Mouse (Mus musculus): Measurements from ENCODE around the gene Pgp. TPM values are rescaled to one million over a fixed set of nuclear protein-coding genes. Genes with fewer than 3 reads are reported as not detected.

The Pgp gene
- polyA plus RNA-seq, 1 experiment from 2014 or later, result 61.7 TPM

DNA sequence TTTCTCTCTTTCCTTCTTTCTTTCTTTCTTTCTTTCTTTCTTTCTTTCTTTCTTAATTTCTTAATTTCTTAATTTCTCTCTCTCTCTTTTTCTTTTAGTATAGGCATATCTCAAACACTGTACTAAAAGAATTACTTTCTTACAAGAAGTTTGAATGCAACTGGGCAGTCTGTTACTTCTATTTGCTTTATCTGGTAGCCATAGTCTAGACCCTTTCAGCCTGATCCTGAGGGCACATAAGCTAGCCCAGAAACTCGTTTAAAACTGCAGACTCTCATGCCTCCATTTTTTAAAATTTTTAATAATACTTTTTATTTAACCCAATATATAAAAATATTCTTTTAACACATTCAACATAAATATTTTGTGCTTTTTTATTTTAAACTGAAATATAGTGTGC, 9.2 kb downstream of the Pgp start:
- Histone ChIP-seq H3K4me3 (replicated peaks; ENCODE audit: low read depth, low read length) (peak overlapping the region; percentile 63; the same call in 1 of the 2 replicates), H3K36me3 (ENCODE audit: insufficient read depth, low read length) (peaks cover 26% of the 10 kb centered on the region), H3K9me3 (replicated peaks; ENCODE audit: low read length) (no peaks in the 10 kb centered on the region), H3K27me3 (ENCODE audit: insufficient read depth, low read length) (no peaks in the 10 kb centered on the region), H3K9ac (ENCODE audit: low read depth, low read length) (no peak overlapping the region), H3K4me1 (replicated peaks; ENCODE audit: insufficient read depth, low read length) (peaks cover 7% of the 10 kb centered on the region), H3K27ac (no peak overlapping the region), H3K4me2 (ENCODE audit: low read length) (peak overlapping the region; percentile 53; the same call in 1 of the 2 replicates)
- TF ChIP-seq CTCF (IDR thresholded peaks at IDR 0.05; ENCODE audit: low read depth), result no peak
- DNase-seq (ENCODE audit: low spot score), result no peak
- ATAC-seq (replicated peaks; ENCODE audit: low FRiP score, low read depth), result no peak
- 15% methylated on average over 1 of the region's 1 CpGs for WGBS

GRCm38 (mm10) chr17:24480201-24480826, 10.1 kb downstream of the Pgp start:
- peaks cover 19% of the 10 kb centered on the region for H3K36me3 ChIP-seq (ENCODE audit: insufficient read depth, low read length)
- no peaks in the 10 kb centered on the region for H3K9me3 ChIP-seq (replicated peaks; ENCODE audit: low read length)
- H3K27me3 ChIP-seq (ENCODE audit: insufficient read depth, low read length), result no peaks in the 10 kb centered on the region
- no peak overlapping the region for H3K27ac ChIP-seq
- H3K4me1 ChIP-seq (replicated peaks; ENCODE audit: insufficient read depth, low read length), result peaks cover 7% of the 10 kb centered on the region
- ATAC-seq (replicated peaks; ENCODE audit: low FRiP score, low read depth) (no peak), DNase-seq (ENCODE audit: low spot score) (peak; percentile 48)
- no peak overlapping the region for H3K4me2 ChIP-seq (ENCODE audit: low read length)
- peak; percentile 59 for TF ChIP-seq CTCF (IDR thresholded peaks at IDR 0.05; ENCODE audit: low read depth)
- H3K9ac ChIP-seq (ENCODE audit: low read depth, low read length), result no peak overlapping the region
- 44% methylated on average over 3 of the region's 3 CpGs for WGBS
- H3K4me3 ChIP-seq (replicated peaks; ENCODE audit: low read depth, low read length), result no peak overlapping the region

- DNase-seq (ENCODE audit: low spot score) (no peak), ATAC-seq (replicated peaks; ENCODE audit: low FRiP score, low read depth) (no peak)
- TF ChIP-seq CTCF (IDR thresholded peaks at IDR 0.05; ENCODE audit: low read depth), result no peak
- no peak overlapping the region for H3K4me3 ChIP-seq (replicated peaks; ENCODE audit: low read depth, low read length)
- H3K4me2 ChIP-seq (ENCODE audit: low read length), result no peak overlapping the region
- no peak overlapping the region for H3K27ac ChIP-seq
- 0 out of 2 replicates have a peak, but pooled peaks cover 10% of the 10 kb centered on the region for H3K36me3 ChIP-seq (ENCODE audit: insufficient read depth, low read length)
- H3K9ac ChIP-seq (ENCODE audit: low read depth, low read length), result no peak overlapping the region
- no peaks in the 10 kb centered on the region for H3K9me3 ChIP-seq (replicated peaks; ENCODE audit: low read length)
- H3K4me1 ChIP-seq (replicated peaks; ENCODE audit: insufficient read depth, low read length), result peaks cover 7% of the 10 kb centered on the region
- WGBS, result 94% methylated on average over 20 of the region's 20 CpGs
- H3K27me3 ChIP-seq (ENCODE audit: insufficient read depth, low read length), result no peaks in the 10 kb centered on the region
These were observed 11.0 kb downstream of the Pgp start for GRCm38 (mm10) chr17:24481027-24481815.

DNA sequence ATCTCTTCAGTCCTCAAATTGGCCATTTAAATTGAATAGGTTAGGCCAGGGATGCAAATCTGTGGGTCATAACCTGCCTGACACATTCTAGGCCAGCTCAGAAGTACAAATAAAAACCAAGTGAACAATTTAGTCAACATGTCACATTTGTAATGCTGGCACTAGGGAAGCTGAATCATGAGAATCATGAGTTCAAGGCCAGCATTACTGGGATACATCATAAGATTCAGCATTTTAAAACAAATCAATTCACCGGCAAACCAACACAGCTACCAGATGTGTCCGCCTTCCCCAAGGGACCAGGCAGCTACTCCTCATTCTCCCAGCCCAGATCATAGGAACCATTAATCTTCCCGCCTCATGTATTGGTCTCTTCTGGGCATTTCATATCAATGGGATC, 13.3 kb downstream of the Pgp start:
- no peak for ATAC-seq (replicated peaks; ENCODE audit: low FRiP score, low read depth)
- Histone ChIP-seq H3K4me1 (replicated peaks; ENCODE audit: insufficient read depth, low read length) (no peaks in the 10 kb centered on the region), H3K4me3 (replicated peaks; ENCODE audit: low read depth, low read length) (no peak overlapping the region), H3K9ac (ENCODE audit: low read depth, low read length) (no peak overlapping the region), H3K27ac (no peak overlapping the region), H3K9me3 (replicated peaks; ENCODE audit: low read length) (no peaks in the 10 kb centered on the region), H3K36me3 (ENCODE audit: insufficient read depth, low read length) (no peaks in the 10 kb centered on the region), H3K27me3 (ENCODE audit: insufficient read depth, low read length) (no peaks in the 10 kb centered on the region), H3K4me2 (ENCODE audit: low read length) (no peak overlapping the region)
- no peak for TF ChIP-seq CTCF (IDR thresholded peaks at IDR 0.05; ENCODE audit: low read depth)
- WGBS, result 89% methylated on average over 3 of the region's 3 CpGs
- DNase-seq (ENCODE audit: low spot score), result no peak

DNA sequence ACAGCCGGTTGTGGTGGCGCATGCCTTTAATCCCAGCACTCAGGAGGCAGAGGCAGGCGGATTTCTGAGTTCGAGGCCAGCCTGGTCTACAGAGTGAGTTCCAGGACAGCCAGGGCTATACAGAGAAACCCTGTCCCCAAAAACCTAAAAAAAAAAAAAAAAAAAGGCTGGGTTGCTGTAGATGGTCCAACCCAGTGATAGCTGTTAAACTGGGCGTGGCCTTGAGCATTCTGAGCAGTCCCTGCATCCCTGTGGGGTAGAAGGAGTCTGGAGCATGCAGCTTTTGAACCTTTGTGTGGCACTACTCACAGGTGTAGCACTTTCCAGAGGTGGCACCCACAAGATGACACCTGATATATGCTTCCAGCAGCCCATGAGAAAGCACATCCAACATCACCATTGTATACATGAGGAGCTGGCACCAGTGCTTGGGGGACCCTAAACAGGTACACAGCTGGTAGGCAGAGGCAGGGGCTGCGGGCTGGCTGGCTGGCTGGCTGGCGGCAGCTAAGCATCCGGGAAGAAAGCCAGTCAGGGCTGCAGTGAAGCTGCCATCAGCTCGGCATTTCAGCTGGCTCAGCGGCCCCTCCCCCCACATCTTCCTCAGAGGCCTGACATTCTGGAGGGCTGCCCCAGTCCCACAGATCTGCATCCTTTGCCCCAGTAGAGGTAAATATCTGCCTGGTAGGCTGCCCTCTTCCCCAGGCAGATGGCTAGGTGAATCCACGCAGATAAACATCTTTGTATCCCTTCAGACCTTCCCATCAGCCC, 15.1 kb downstream of the Pgp start:
- Histone ChIP-seq H3K27me3 (ENCODE audit: insufficient read depth, low read length) (no peaks in the 10 kb centered on the region), H3K27ac (no peak overlapping the region), H3K9ac (ENCODE audit: low read depth, low read length) (no peak overlapping the region), H3K9me3 (replicated peaks; ENCODE audit: low read length) (no peaks in the 10 kb centered on the region), H3K4me1 (replicated peaks; ENCODE audit: insufficient read depth, low read length) (no peaks in the 10 kb centered on the region; the same call in 1 of the 2 replicates), H3K36me3 (ENCODE audit: insufficient read depth, low read length) (no peaks in the 10 kb centered on the region), H3K4me3 (replicated peaks; ENCODE audit: low read depth, low read length) (no peak overlapping the region), H3K4me2 (ENCODE audit: low read length) (no peak overlapping the region)
- TF ChIP-seq CTCF (IDR thresholded peaks at IDR 0.05; ENCODE audit: low read depth), result no peak
- ATAC-seq (replicated peaks; ENCODE audit: low FRiP score, low read depth), result no peak
- whole genome bisulfite sequencing, result 46% methylated on average over 11 of the region's 11 CpGs
- no peak for DNase-seq (ENCODE audit: low spot score)

DNA sequence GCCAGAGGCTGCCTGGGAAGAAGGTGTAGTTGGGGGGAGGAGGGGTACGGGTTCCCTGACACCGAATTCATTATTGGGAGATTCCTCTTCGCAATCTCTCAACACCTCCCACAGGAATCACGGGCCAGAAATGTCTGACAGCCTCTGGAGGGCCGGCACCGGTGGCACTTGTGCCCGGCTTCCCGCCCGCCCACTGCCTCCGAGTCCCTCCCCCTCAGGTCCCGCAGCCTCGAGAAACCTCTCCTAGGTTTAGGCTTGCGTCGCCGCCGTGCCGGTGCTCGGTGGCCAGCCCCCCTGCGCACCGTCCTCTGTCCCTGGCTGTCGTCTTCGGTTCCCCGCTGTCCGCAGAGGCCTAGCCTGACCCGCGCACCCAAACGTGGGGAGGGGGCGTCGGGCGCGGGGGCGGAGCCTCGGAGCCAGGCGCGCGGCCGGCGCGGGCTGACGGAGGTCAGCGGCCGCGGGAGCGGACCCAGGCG, 18.0 kb downstream of the Pgp start, which contains the start of gene Caskin1:
TSS of gene Caskin1 (plus strand) at position 416 of the 476 bp plus-strand sequence.
- DNase-seq (ENCODE audit: low spot score) (no peak), ATAC-seq (replicated peaks; ENCODE audit: low FRiP score, low read depth) (peak; percentile 53)
- H3K9ac ChIP-seq (ENCODE audit: low read depth, low read length), result peak within 1 kb of the TSS; percentile 67
- H3K4me3 ChIP-seq (replicated peaks; ENCODE audit: low read depth, low read length), result peak within 1 kb of the TSS; percentile 71
- no peaks in the 10 kb centered on the region; the same call in 1 of the 2 replicates for H3K4me1 ChIP-seq (replicated peaks; ENCODE audit: insufficient read depth, low read length)
- no peaks in the 10 kb centered on the region for H3K27me3 ChIP-seq (ENCODE audit: insufficient read depth, low read length)
- H3K4me2 ChIP-seq (ENCODE audit: low read length), result peak within 1 kb of the TSS; percentile 99
- no peaks in the 10 kb centered on the region for H3K9me3 ChIP-seq (replicated peaks; ENCODE audit: low read length)
- TF ChIP-seq CTCF (IDR thresholded peaks at IDR 0.05; ENCODE audit: low read depth), result no peak
- H3K27ac ChIP-seq, result 0 out of 2 replicates have a peak within 1 kb of the TSS, but pooled peaks have one; percentile 36
- no peaks in the 10 kb centered on the region for H3K36me3 ChIP-seq (ENCODE audit: insufficient read depth, low read length)
- 1% methylated on average over 34 of the region's 45 CpGs for WGBS

All from kidney, postnatal 0 days (tissue).